ENCODE assay signal across 10 mouse cellular contexts in genomic region chr16:94632424-94632963, GRCm38 (mm10).
A peak's percentile ranks its signal among the peaks of the same experiment; 100 is the strongest.
DNase-seq lines count a peak whose midpoint lies in the region; ATAC-seq lines count a peak whose summit lies in the region.
"Had no signal": no experiment of that assay in that cellular context is flagged by ENCODE, and none has a peak within 500 bp of the region (broad histone marks: within the 10 kb centered on the region; RNA-seq: fewer than 3 reads in every experiment).

No protein-coding gene starts in this region.

- no peaks in the 10 kb centered on the region for H3K9me3 ChIP-seq in forebrain, embryonic 11.5 days (ENCODE audit: control insufficient read depth, low read length)
- no peaks in the 10 kb centered on the region for H3K9me3 ChIP-seq in forebrain, embryonic 10.5 days
- no peaks in the 10 kb centered on the region for H3K9me3 ChIP-seq in limb, embryonic 12.5 days
- H3K9me3 ChIP-seq in limb, embryonic 10.5 days (replicated peaks), result no peaks in the 10 kb centered on the region
- H3K9me3 ChIP-seq in intestine, embryonic 16.5 days (ENCODE audit: control insufficient read depth, low read length), result no peaks in the 10 kb centered on the region
- H3K9me3 ChIP-seq in neural tube, embryonic 14.5 days (ENCODE audit: control insufficient read depth, low read length), result no peaks in the 10 kb centered on the region
- H3K9me3 ChIP-seq: lung, embryonic 15.5 days had no signal

- H3K27ac ChIP-seq in forebrain, embryonic 11.5 days (ENCODE audit: low read depth, low read length), result no peak overlapping the region; the same call in 1 of the 2 replicates
- H3K27ac ChIP-seq in forebrain, embryonic 10.5 days, result no peak overlapping the region
- H3K27ac ChIP-seq in limb, embryonic 12.5 days, result no peak overlapping the region
- no peak overlapping the region for H3K27ac ChIP-seq in limb, embryonic 10.5 days
- H3K27ac ChIP-seq in intestine, embryonic 16.5 days (ENCODE audit: low read length), result peak overlapping the region; percentile 87
- peak overlapping the region; percentile 35; the same call in 1 of the 2 replicates for H3K27ac ChIP-seq in neural tube, embryonic 14.5 days (ENCODE audit: low read depth, low read length)
- H3K27ac ChIP-seq: lung, embryonic 15.5 days had no signal

- WGBS in forebrain, embryonic 11.5 days, result 81% methylated on average over 6 of the region's 6 CpGs
- 90% methylated on average over 6 of the region's 6 CpGs for WGBS in forebrain, embryonic 10.5 days
- WGBS in limb, embryonic 12.5 days, result 77% methylated on average over 6 of the region's 6 CpGs
- 74% methylated on average over 6 of the region's 6 CpGs for WGBS in limb, embryonic 10.5 days
- 52% methylated on average over 6 of the region's 6 CpGs for WGBS in intestine, embryonic 16.5 days
- WGBS in neural tube, embryonic 14.5 days, result 68% methylated on average over 6 of the region's 6 CpGs

- no peak overlapping the region for H3K4me3 ChIP-seq in forebrain, embryonic 11.5 days (ENCODE audit: low read depth, low read length)
- no peak overlapping the region for H3K4me3 ChIP-seq in forebrain, embryonic 10.5 days
- H3K4me3 ChIP-seq in limb, embryonic 12.5 days (replicated peaks), result no peak overlapping the region
- H3K4me3 ChIP-seq in limb, embryonic 10.5 days, result no peak overlapping the region
- H3K4me3 ChIP-seq in intestine, embryonic 16.5 days (ENCODE audit: low read length), result no peak overlapping the region
- no peak overlapping the region for H3K4me3 ChIP-seq in neural tube, embryonic 14.5 days (ENCODE audit: low read depth, low read length)
- H3K4me3 ChIP-seq: lung, embryonic 15.5 days had no signal

- H3K4me2 ChIP-seq in forebrain, embryonic 11.5 days (ENCODE audit: low read depth, low read length, severe bottlenecking), result no peak overlapping the region
- 0 out of 2 replicates have a peak overlapping the region, but pooled peaks have one; percentile 24 for H3K4me2 ChIP-seq in limb, embryonic 12.5 days
- peak overlapping the region; percentile 35; the same call in 1 of the 2 replicates for H3K4me2 ChIP-seq in intestine, embryonic 16.5 days (ENCODE audit: low read depth, low read length)
- H3K4me2 ChIP-seq in neural tube, embryonic 14.5 days (ENCODE audit: low read depth, low read length), result 0 out of 2 replicates have a peak overlapping the region, but pooled peaks have one; percentile 1
- H3K4me2 ChIP-seq: lung, embryonic 15.5 days had no signal

- peak; percentile 37; the same call in 1 of the 2 replicates for ATAC-seq in forebrain, embryonic 11.5 days (replicated peaks; ENCODE audit: low FRiP score)
- ATAC-seq in limb, embryonic 12.5 days (ENCODE audit: insufficient number of reproducible peaks, insufficient read depth, low FRiP score, low TSS enrichment, low read depth), result no peak
- peak; percentile 75 for ATAC-seq in intestine, embryonic 16.5 days
- ATAC-seq in neural tube, embryonic 14.5 days (ENCODE audit: low read depth), result 0 out of 2 replicates have a peak, but pooled peaks have one; percentile 1

- no peak overlapping the region for H3K9ac ChIP-seq in forebrain, embryonic 11.5 days (ENCODE audit: low read length)
- no peak overlapping the region for H3K9ac ChIP-seq in limb, embryonic 12.5 days (replicated peaks)
- peak overlapping the region; percentile 19; the same call in 1 of the 2 replicates for H3K9ac ChIP-seq in intestine, embryonic 16.5 days (ENCODE audit: low read depth, low read length)
- H3K9ac ChIP-seq in neural tube, embryonic 14.5 days (replicated peaks; ENCODE audit: low read depth, low read length), result no peak overlapping the region
- H3K9ac ChIP-seq: lung, embryonic 15.5 days had no signal

- H3K36me3 ChIP-seq in forebrain, embryonic 11.5 days (ENCODE audit: control insufficient read depth, insufficient read depth, low read length), result no peaks in the 10 kb centered on the region
- no peaks in the 10 kb centered on the region for H3K36me3 ChIP-seq in forebrain, embryonic 10.5 days (replicated peaks)
- no peaks in the 10 kb centered on the region for H3K36me3 ChIP-seq in limb, embryonic 12.5 days
- H3K36me3 ChIP-seq in limb, embryonic 10.5 days, result 0 out of 2 replicates have a peak, but pooled peaks cover 3% of the 10 kb centered on the region
- no peaks in the 10 kb centered on the region for H3K36me3 ChIP-seq in intestine, embryonic 16.5 days (ENCODE audit: control insufficient read depth, insufficient read depth, low read length)
- H3K36me3 ChIP-seq in neural tube, embryonic 14.5 days (ENCODE audit: control insufficient read depth, insufficient read depth, low read length), result no peaks in the 10 kb centered on the region
- H3K36me3 ChIP-seq: lung, embryonic 15.5 days had no signal

- peaks cover 2% of the 10 kb centered on the region; the same call in 1 of the 2 replicates for H3K4me1 ChIP-seq in forebrain, embryonic 11.5 days (replicated peaks; ENCODE audit: control insufficient read depth, insufficient read depth, low read length)
- H3K4me1 ChIP-seq in forebrain, embryonic 10.5 days, result peaks cover 38% of the 10 kb centered on the region
- peaks cover 35% of the 10 kb centered on the region for H3K4me1 ChIP-seq in limb, embryonic 12.5 days (replicated peaks)
- peaks cover 29% of the 10 kb centered on the region for H3K4me1 ChIP-seq in limb, embryonic 10.5 days
- H3K4me1 ChIP-seq in intestine, embryonic 16.5 days (ENCODE audit: control insufficient read depth, insufficient read depth, low read length), result peaks cover 39% of the 10 kb centered on the region
- peaks cover 12% of the 10 kb centered on the region; the same call in 1 of the 2 replicates for H3K4me1 ChIP-seq in neural tube, embryonic 14.5 days (ENCODE audit: control insufficient read depth, insufficient read depth, low read length)

- no peaks in the 10 kb centered on the region for H3K27me3 ChIP-seq in forebrain, embryonic 11.5 days (ENCODE audit: control insufficient read depth, insufficient read depth, low read length)
- H3K27me3 ChIP-seq in forebrain, embryonic 10.5 days (ENCODE audit: poor library complexity, severe bottlenecking), result no peaks in the 10 kb centered on the region
- no peaks in the 10 kb centered on the region for H3K27me3 ChIP-seq in limb, embryonic 12.5 days
- H3K27me3 ChIP-seq in limb, embryonic 10.5 days (ENCODE audit: low read depth, poor library complexity, severe bottlenecking), result no peaks in the 10 kb centered on the region
- no peaks in the 10 kb centered on the region for H3K27me3 ChIP-seq in intestine, embryonic 16.5 days (replicated peaks; ENCODE audit: control insufficient read depth, insufficient read depth, low read length)
- no peaks in the 10 kb centered on the region for H3K27me3 ChIP-seq in neural tube, embryonic 14.5 days (ENCODE audit: control insufficient read depth, insufficient read depth, low read length)
- H3K27me3 ChIP-seq: lung, embryonic 15.5 days had no signal

- no peak for DNase-seq in forebrain, embryonic 11.5 days (ENCODE audit: low spot score)
- no peak for DNase-seq in forebrain, embryonic 10.5 days (ENCODE audit: extremely low spot score, low spot score)
- no peak for DNase-seq in limb, embryonic 10.5 days (ENCODE audit: low spot score)
- no peak for DNase-seq in right cerebral cortex, postnatal 4 days
- no peak for DNase-seq in layer of hippocampus, adult 18-20 months (ENCODE audit: low spot score in 2 of 2)
- DNase-seq: heart, postnatal 14 days had no signal

Comparison
In these comparisons a context has a peak if more than half of its experiments do, and no peak if none do; other contexts are left out.
1. H3K27ac ChIP-seq: peak in intestine, embryonic 16.5 days (single experiment) and neural tube, embryonic 14.5 days (single experiment); none in forebrain, embryonic 11.5 days (single experiment), forebrain, embryonic 10.5 days (single experiment), limb, embryonic 12.5 days (single experiment) and limb, embryonic 10.5 days (single experiment).